Mouse (Mus musculus): ENCODE measurements around the gene C3.

Gene C3

GRCm38 (mm10) chr17:57227468-57227867, 468 bp downstream of the C3 start:
- in situ Hi-C loops (cut with MboI, MseI), result loop anchor here (25.0 kb wide), 1 partner anchor 1515 kb away; the partner anchor contains the start of gene Pot1b

GRCm38 (mm10) chr17:57223313-57223712, 4.6 kb downstream of the C3 start:
- in situ Hi-C loops (cut with MboI, MseI), result no loop called here

- in situ Hi-C loops (cut with MboI, MseI), result no loop called here
These were observed 6.0 kb downstream of the C3 start for GRCm38 (mm10) chr17:57221911-57222310.

GRCm38 (mm10) chr17:57219884-57220207, 8.1 kb downstream of the C3 start:
- in situ Hi-C loops (cut with MboI, MseI), result loop anchor here (5.0 kb wide), 1 partner anchor 112 kb away; no protein-coding TSS in a partner anchor

GRCm38 (mm10) chr17:57219167-57219883, 8.6 kb downstream of the C3 start:
- in situ Hi-C loops (cut with MboI, MseI), result loop anchor here (5.0 kb wide), 1 partner anchor 113 kb away; no protein-coding TSS in a partner anchor

GRCm38 (mm10) chr17:57218335-57218900, 9.5 kb downstream of the C3 start:
- in situ Hi-C loops (cut with MboI, MseI), result loop anchor here (5.0 kb wide), 1 partner anchor 114 kb away; no protein-coding TSS in a partner anchor

GRCm38 (mm10) chr17:57214676-57215387, 13.1 kb downstream of the C3 start:
- in situ Hi-C loops (cut with MboI, MseI), result loop anchor here (5.0 kb wide), 1 partner anchor 117 kb away; no protein-coding TSS in a partner anchor

- in situ Hi-C loops (cut with MboI, MseI), result no loop called here
These were observed 16.4 kb downstream of the C3 start for GRCm38 (mm10) chr17:57211501-57211900.

- in situ Hi-C loops (cut with MboI, MseI), result no loop called here
These were observed 18.6 kb downstream of the C3 start for GRCm38 (mm10) chr17:57209330-57209729.

- in situ Hi-C loops (cut with MboI, MseI), result no loop called here
These were observed 20.0 kb downstream of the C3 start for GRCm38 (mm10) chr17:57207938-57208337.

GRCm38 (mm10) chr17:57201841-57202724, 25.9 kb downstream of the C3 start:
- in situ Hi-C loops (cut with MboI, MseI), result no loop called here

- in situ Hi-C loops (cut with MboI, MseI), result no loop called here
These were observed 29.7 kb downstream of the C3 start for GRCm38 (mm10) chr17:57198252-57198651.

GRCm38 (mm10) chr17:57195326-57196010, 32.5 kb downstream of the C3 start:
- in situ Hi-C loops (cut with MboI, MseI), result no loop called here

GRCm38 (mm10) chr17:57194771-57195170, 33.2 kb downstream of the C3 start:
- in situ Hi-C loops (cut with MboI, MseI), result no loop called here

GRCm38 (mm10) chr17:57194041-57194507, 33.9 kb downstream of the C3 start, which contains the start of gene Tnfsf14:
Gene Tnfsf14 (minus strand): TSS chr17:57194177.
- in situ Hi-C loops (cut with MboI, MseI), result no loop called here

GRCm38 (mm10) chr17:57188510-57189192, 39.3 kb downstream of the C3 start:
- in situ Hi-C loops (cut with MboI, MseI), result no loop called here

GRCm38 (mm10) chr17:57185641-57186040, 42.3 kb downstream of the C3 start:
- in situ Hi-C loops (cut with MboI, MseI), result no loop called here

GRCm38 (mm10) chr17:57182871-57183270, 45.1 kb downstream of the C3 start:
- in situ Hi-C loops (cut with MboI, MseI), result no loop called here

- in situ Hi-C loops (cut with MboI, MseI), result no loop called here
These were observed 47.6 kb downstream of the C3 start for GRCm38 (mm10) chr17:57180363-57180762.

GRCm38 (mm10) chr17:57173351-57173750, 54.6 kb downstream of the C3 start:
- in situ Hi-C loops (cut with MboI, MseI), result no loop called here

Measured in T-helper 1 cell (primary cell).